Mouse (Mus musculus) liver, postnatal 0 days (tissue): ENCODE measurements around the gene Kyat1. TPM values are rescaled to one million over a fixed set of nuclear protein-coding genes. Genes with fewer than 3 reads are reported as not detected.
A peak's percentile ranks its signal among the peaks of the same experiment; 100 is the strongest.

Experiments used
- ATAC-seq: fragments of 200-750 bp; cut with Nextera tagmentation; 2 replicates; pipeline ENCODE4 v1.8.0; 2017; ENCODE audit warnings: mild to moderate bottlenecking, moderate library complexity
- DNase-seq: peaks from one replicate; pipeline ENCODE4 v3.0.0-alpha.2; 2016
- H3K27ac ChIP-seq: fragments of 300-500 bp; sonication (generic); 2 replicates; pipeline ENCODE4 v1.5.1; 2014; ENCODE audit warnings: antibody characterized with exemption, moderate library complexity, mild to moderate bottlenecking, low read depth
- H3K27me3 ChIP-seq: fragments of 300-500 bp; sonication (generic); 2 replicates; pipeline ENCODE4 v1.6.1; 2014; ENCODE audit warnings: low read length, control low read depth, mixed read lengths; ENCODE audit not compliant: insufficient read depth
- H3K36me3 ChIP-seq: fragments of 300-500 bp; sonication (generic); replicated peaks from 2 replicates; pipeline ENCODE4 v1.6.1; 2014; ENCODE audit warnings: mild to moderate bottlenecking, control low read depth, low read length, moderate library complexity, mixed read lengths; ENCODE audit not compliant: insufficient read depth
- H3K4me1 ChIP-seq: fragments of 300-500 bp; sonication (generic); 2 replicates; pipeline ENCODE4 v1.6.1; 2014; ENCODE audit warnings: antibody characterized with exemption, mild to moderate bottlenecking, control low read depth; ENCODE audit not compliant: insufficient read depth
- H3K4me2 ChIP-seq: fragments of 300-500 bp; sonication (generic); 2 replicates; pipeline ENCODE4 v1.6.1; 2014; ENCODE audit warnings: low read depth, mild to moderate bottlenecking, low read length, moderate library complexity, mixed read lengths
- H3K4me3 ChIP-seq: fragments of 300-500 bp; sonication (generic); 2 replicates; pipeline ENCODE4 v1.5.1; 2014; ENCODE audit warnings: low read depth, low read length
- H3K9ac ChIP-seq: fragments of 300-500 bp; sonication (generic); replicated peaks from 2 replicates; pipeline ENCODE4 v1.6.1; 2014; ENCODE audit warnings: mild to moderate bottlenecking, moderate library complexity
- H3K9me3 ChIP-seq: fragments of 300-500 bp; sonication (generic); 2 replicates; pipeline ENCODE4 v1.6.1; 2016; ENCODE audit warnings: mild to moderate bottlenecking, control low read depth, low read length, mixed read lengths
- CTCF ChIP-seq: sonication (generic); IDR thresholded peaks from 2 replicates; pipeline ENCODE4 v1.5.1; 2016; ENCODE audit warnings: antibody characterized with exemption, low read depth
- EP300 ChIP-seq: IDR thresholded peaks from 2 replicates; pipeline ENCODE4 v1.6.1; 2016; ENCODE audit warnings: antibody characterized with exemption, low read depth, mild to moderate bottlenecking
- WGBS: fragments of 180-500 bp; shearing (Covaris S2); extraction: QIAGEN DNeasy Blood & Tissue Kit; methylation state at CpG from one replicate; pipeline ENCODE4 v1.1.7; 2014; ENCODE audit not compliant: insufficient replicate concordance; 5-methylcytosine and 5-hydroxymethylcytosine counted together
- polyA plus RNA-seq: library from polyadenylated mRNA; unstranded; fragments of >200 nt; fragmentation: Nextera tagmentation; extraction: Ambion mirVana; gene quantifications from 2 replicates; pipeline ENCODE4 v1.2.1, GENCODE M21; 2015

The Kyat1 gene
- polyA plus RNA-seq, 1 experiment from 2014 or later: 32.3 TPM

GRCm38 (mm10) chr2:30199984-30200383 is 5.7 kb downstream of the Kyat1 start:
- peak; percentile 86 for ATAC-seq
- Histone ChIP-seq H3K4me3 (no peak overlapping the region), H3K9me3 (no peaks in the 10 kb centered on the region), H3K27ac (peak overlapping the region; percentile 94), H3K36me3 (no peaks in the 10 kb centered on the region), H3K4me2 (no peak overlapping the region), H3K9ac (0 out of 2 replicates have a peak overlapping the region, but pooled peaks have one; percentile 26), H3K4me1 (peaks cover 15% of the 10 kb centered on the region), H3K27me3 (no peaks in the 10 kb centered on the region)
- 21% methylated on average over 1 of the region's 1 CpGs for WGBS
- no peak for DNase-seq
- no peak for TF ChIP-seq CTCF
- TF ChIP-seq EP300: peak; percentile 89

- H3K9ac ChIP-seq: peak overlapping the region; percentile 34; the same call in 1 of the 2 replicates
- H3K36me3 ChIP-seq: no peaks in the 10 kb centered on the region
- H3K9me3 ChIP-seq: no peaks in the 10 kb centered on the region
- TF ChIP-seq EP300: no peak
- no peak for TF ChIP-seq CTCF
- DNase-seq (no peak), ATAC-seq (no peak)
- no peak overlapping the region for H3K4me2 ChIP-seq
- H3K4me1 ChIP-seq: peaks cover 9% of the 10 kb centered on the region
- WGBS: 72% methylated on average over 4 of the region's 4 CpGs
- H3K27me3 ChIP-seq: no peaks in the 10 kb centered on the region
- H3K27ac ChIP-seq: peak overlapping the region; percentile 94
- H3K4me3 ChIP-seq: no peak overlapping the region
Measured at GRCm38 (mm10) chr2:30198021-30198420, 7.6 kb downstream of the Kyat1 start.

- no peak overlapping the region for H3K9ac ChIP-seq
- H3K4me2 ChIP-seq: no peak overlapping the region
- ATAC-seq (no peak), DNase-seq (no peak)
- H3K27ac ChIP-seq: no peak overlapping the region
- no peaks in the 10 kb centered on the region for H3K9me3 ChIP-seq
- H3K4me1 ChIP-seq: peaks cover 7% of the 10 kb centered on the region
- peaks cover 2% of the 10 kb centered on the region for H3K36me3 ChIP-seq
- 82% methylated on average over 3 of the region's 3 CpGs for WGBS
- no peak for TF ChIP-seq EP300
- TF ChIP-seq CTCF: no peak
- no peaks in the 10 kb centered on the region for H3K27me3 ChIP-seq
- no peak overlapping the region for H3K4me3 ChIP-seq
Measured at GRCm38 (mm10) chr2:30194656-30195055, 11.0 kb downstream of the Kyat1 start.

GRCm38 (mm10) chr2:30191790-30192580 is 13.7 kb downstream of the Kyat1 start:
- 74% methylated on average over 12 of the region's 12 CpGs for WGBS
- H3K27ac ChIP-seq: no peak overlapping the region
- no peaks in the 10 kb centered on the region for H3K27me3 ChIP-seq
- peaks cover under 1% of the 10 kb centered on the region; the same call in 1 of the 2 replicates for H3K4me1 ChIP-seq
- TF ChIP-seq EP300 (no peak), CTCF (no peak)
- no peak for ATAC-seq
- H3K9me3 ChIP-seq: no peaks in the 10 kb centered on the region
- H3K9ac ChIP-seq: no peak overlapping the region
- no peak overlapping the region for H3K4me3 ChIP-seq
- no peak for DNase-seq
- H3K36me3 ChIP-seq: peaks cover 5% of the 10 kb centered on the region
- H3K4me2 ChIP-seq: no peak overlapping the region

GRCm38 (mm10) chr2:30185681-30186080 is 20.0 kb downstream of the Kyat1 start:
- 66% methylated on average over 3 of the region's 3 CpGs for WGBS
- TF ChIP-seq CTCF: no peak
- no peak for TF ChIP-seq EP300
- no peak overlapping the region for H3K4me3 ChIP-seq
- no peaks in the 10 kb centered on the region for H3K9me3 ChIP-seq
- no peak overlapping the region for H3K27ac ChIP-seq
- peak; percentile 28 for ATAC-seq
- peaks cover 21% of the 10 kb centered on the region for H3K36me3 ChIP-seq
- no peak overlapping the region for H3K4me2 ChIP-seq
- H3K4me1 ChIP-seq: peaks cover 5% of the 10 kb centered on the region
- no peak for DNase-seq
- H3K9ac ChIP-seq: no peak overlapping the region
- no peaks in the 10 kb centered on the region for H3K27me3 ChIP-seq

- no peaks in the 10 kb centered on the region for H3K9me3 ChIP-seq
- no peaks in the 10 kb centered on the region for H3K27me3 ChIP-seq
- peak; percentile 93 for ATAC-seq
- DNase-seq: peak; percentile 53
- H3K4me2 ChIP-seq: no peak overlapping the region
- 0 out of 2 replicates have a peak, but pooled peaks have one; percentile 12 for TF ChIP-seq EP300
- no peak for TF ChIP-seq CTCF
- peak overlapping the region; percentile 49; the same call in 1 of the 2 replicates for H3K27ac ChIP-seq
- 77% methylated on average over 6 of the region's 6 CpGs for WGBS
- H3K4me1 ChIP-seq: peaks cover 5% of the 10 kb centered on the region
- no peak overlapping the region for H3K4me3 ChIP-seq
- H3K36me3 ChIP-seq: peaks cover 21% of the 10 kb centered on the region
- H3K9ac ChIP-seq: no peak overlapping the region
Measured at GRCm38 (mm10) chr2:30185276-30185675, 20.4 kb downstream of the Kyat1 start.
